Mouse (Mus musculus) stomach, embryonic 15.5 days (tissue): ENCODE data around the gene Stk36. TPM values are rescaled to one million over a fixed set of nuclear protein-coding genes. Genes with fewer than 3 reads are reported as not detected.

Source experiments
- ATAC-seq: fragments of 200-750 bp; cut with Nextera tagmentation; 2 replicates; pipeline ENCODE4 v1.8.0; 2017; ENCODE audit warnings: low read depth, moderate number of reproducible peaks, moderate TSS enrichment; ENCODE audit not compliant: insufficient read depth, low FRiP score
- H3K27ac ChIP-seq: fragments of 300-500 bp; sonication (generic); 2 replicates; pipeline ENCODE4 v1.5.1; 2015; ENCODE audit warnings: mild to moderate bottlenecking, inconsistent platforms
- H3K27me3 ChIP-seq: fragments of 300-500 bp; sonication (generic); replicated peaks from 2 replicates; pipeline ENCODE4 v1.6.1; 2015; ENCODE audit warnings: inconsistent platforms
- H3K36me3 ChIP-seq: fragments of 300-500 bp; sonication (generic); 2 replicates; pipeline ENCODE4 v1.6.1; 2015; ENCODE audit warnings: inconsistent platforms
- H3K4me1 ChIP-seq: fragments of 300-500 bp; sonication (generic); 2 replicates; pipeline ENCODE4 v1.6.1; 2015; ENCODE audit warnings: inconsistent platforms
- H3K4me2 ChIP-seq: fragments of 300-500 bp; sonication (generic); 2 replicates; pipeline ENCODE4 v1.6.1; 2015; ENCODE audit warnings: mild to moderate bottlenecking, inconsistent platforms
- H3K4me3 ChIP-seq: fragments of 300-500 bp; sonication (generic); replicated peaks from 2 replicates; pipeline ENCODE4 v1.5.1; 2015; ENCODE audit warnings: inconsistent platforms
- H3K9ac ChIP-seq: fragments of 300-500 bp; sonication (generic); 2 replicates; pipeline ENCODE4 v1.6.1; 2015; ENCODE audit warnings: inconsistent platforms
- H3K9me3 ChIP-seq: fragments of 300-500 bp; sonication (generic); 2 replicates; pipeline ENCODE4 v1.6.1; 2016; ENCODE audit warnings: inconsistent platforms
- WGBS: fragments of 180-500 bp; shearing (Covaris S2); methylation state at CpG from one replicate; pipeline ENCODE4 v1.1.7; 2015; 5-methylcytosine and 5-hydroxymethylcytosine counted together
- microRNA-seq: library from miRNA; unstranded; fragments of <30 nt; microRNA quantifications from one replicate; pipeline ENCODE4, GENCODE M21; 2016
- polyA plus RNA-seq: library from polyadenylated mRNA; unstranded; fragments of >200 nt; fragmentation: Nextera tagmentation; extraction: Ambion mirVana; gene quantifications from 2 replicates; pipeline ENCODE4 v1.2.1, GENCODE M21; 2015

Gene Stk36
- polyA plus RNA-seq, 1 experiment from 2014 or later, result 3.3 TPM

GRCm38 (mm10) chr1:74677843-74678242 is 76.6 kb downstream of the Stk36 start:
- Histone ChIP-seq H3K27ac (no peak overlapping the region), H3K4me2 (no peak overlapping the region), H3K9me3 (no peaks in the 10 kb centered on the region), H3K27me3 (no peaks in the 10 kb centered on the region), H3K9ac (no peak overlapping the region), H3K4me3 (no peak overlapping the region), H3K4me1 (no peaks in the 10 kb centered on the region), H3K36me3 (peaks cover 21% of the 10 kb centered on the region)
- no peak for ATAC-seq
- WGBS, result 88% methylated on average over 1 of the region's 1 CpGs

Small RNA genes within 50 kb of the gene (microRNA-seq; reads per million reads assigned to microRNA genes)
- gene Gm25035, result not detected

Other genes with a start within 250 kb of the Stk36 start
- 0.53 and 0.55 TPM in 2 replicates for gene Catip, start 239.3 kb upstream of the Stk36 start, polyA plus RNA-seq
- 6.1 and 6.6 TPM in 2 replicates for gene Slc11a1, start 226.2 kb upstream of the Stk36 start, polyA plus RNA-seq
- gene Ctdsp1, start 209.9 kb upstream of the Stk36 start, polyA plus RNA-seq, result 82.9 and 86.2 TPM in 2 replicates
- gene Vil1, start 192.1 kb upstream of the Stk36 start, polyA plus RNA-seq, result 32.2 and 41.1 TPM in 2 replicates
- gene Cnot9, start 95.4 kb upstream of the Stk36 start, polyA plus RNA-seq, result 51.1 and 57.6 TPM in 2 replicates
- 0.69 and 1.1 TPM in 2 replicates for gene Plcd4, start 58.6 kb upstream of the Stk36 start, polyA plus RNA-seq
- gene Usp37, start 57.2 kb upstream of the Stk36 start, polyA plus RNA-seq, result 24.1 and 26.6 TPM in 2 replicates
- 5.8 and 5.9 TPM in 2 replicates for gene Zfp142, start 13.2 kb upstream of the Stk36 start, polyA plus RNA-seq
- gene Bcs1l, start 13.2 kb upstream of the Stk36 start, polyA plus RNA-seq, result 16.5 and 17.1 TPM in 2 replicates
- 31.4 and 31.8 TPM in 2 replicates for gene Rnf25, start within 50 bp of the Stk36 start, polyA plus RNA-seq
- gene Ttll4, start 60.3 kb downstream of the Stk36 start, polyA plus RNA-seq, result 9.1 and 9.4 TPM in 2 replicates
- 6.1 and 7.9 TPM in 2 replicates for gene Cyp27a1, start 112.1 kb downstream of the Stk36 start, polyA plus RNA-seq
- 0.28 and 0.36 TPM in 2 replicates for gene Prkag3, start 147.8 kb downstream of the Stk36 start, polyA plus RNA-seq
- gene Wnt6, start 170.4 kb downstream of the Stk36 start, polyA plus RNA-seq, result 1.4 and 1.8 TPM in 2 replicates
- 2.6 and 3.5 TPM in 2 replicates for gene Wnt10a, start 190.1 kb downstream of the Stk36 start, polyA plus RNA-seq